Mouse (Mus musculus): ENCODE measurements around the gene Cyb561d2. TPM values are rescaled to one million over a fixed set of nuclear protein-coding genes. Genes with fewer than 3 reads are reported as not detected.
A peak's percentile ranks its signal among the peaks of the same experiment; 100 is the strongest.

Gene Cyb561d2
- polyA plus RNA-seq, 1 experiment: 18.8 TPM

DNA sequence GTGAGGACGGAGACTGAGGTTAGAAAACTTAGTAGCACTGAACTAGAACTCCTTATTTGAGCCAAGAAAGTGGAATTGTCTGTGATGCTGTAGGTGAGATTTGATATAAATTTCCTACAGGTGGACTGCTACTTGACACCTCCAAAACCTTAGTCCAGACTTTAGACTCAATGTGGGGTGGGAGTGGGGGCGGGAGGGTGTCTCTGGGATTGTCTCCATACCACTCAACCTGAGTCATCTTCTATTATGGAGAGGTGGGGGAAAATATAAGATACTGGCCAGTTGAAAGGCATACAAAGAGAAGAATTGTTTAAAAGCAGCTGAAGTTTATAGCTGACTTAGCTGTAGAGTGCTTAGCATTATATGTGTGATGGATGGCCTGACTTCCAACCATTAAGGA lies 13.7 kb upstream of the Cyb561d2 start:
- Histone ChIP-seq H3K4me2 (ENCODE audit: low read depth) (peak overlapping the region; percentile 48), H3K79me2 (ENCODE audit: control insufficient read depth, insufficient read depth) (peaks cover 52% of the 10 kb centered on the region), H3K4me3 (peak overlapping the region; percentile 96), H3K27me3 (ENCODE audit: control insufficient read depth, insufficient read depth, insufficient read length) (no peaks in the 10 kb centered on the region), H3K36me3 (ENCODE audit: control insufficient read depth, insufficient read depth) (peaks cover 37% of the 10 kb centered on the region), H3ac (ENCODE audit: control insufficient read depth, insufficient read length) (peak overlapping the region; percentile 96)
- TF ChIP-seq POLR2AphosphoS2 (IDR thresholded peaks at IDR 0.05; ENCODE audit: insufficient read length, low read depth): no peak
- TF ChIP-seq CEBPB (IDR thresholded peaks at IDR 0.05; ENCODE audit: insufficient read depth, poor library complexity, severe bottlenecking): no peak
- TF ChIP-seq TCF12 (IDR thresholded peaks at IDR 0.05; ENCODE audit: insufficient read depth, poor library complexity, severe bottlenecking): no peak
- no peak for TF ChIP-seq POLR2A (IDR thresholded peaks at IDR 0.05; ENCODE audit: insufficient read length, low read depth)
- no peak for TF ChIP-seq E2F4 (IDR thresholded peaks at IDR 0.05; ENCODE audit: insufficient read depth)

DNA sequence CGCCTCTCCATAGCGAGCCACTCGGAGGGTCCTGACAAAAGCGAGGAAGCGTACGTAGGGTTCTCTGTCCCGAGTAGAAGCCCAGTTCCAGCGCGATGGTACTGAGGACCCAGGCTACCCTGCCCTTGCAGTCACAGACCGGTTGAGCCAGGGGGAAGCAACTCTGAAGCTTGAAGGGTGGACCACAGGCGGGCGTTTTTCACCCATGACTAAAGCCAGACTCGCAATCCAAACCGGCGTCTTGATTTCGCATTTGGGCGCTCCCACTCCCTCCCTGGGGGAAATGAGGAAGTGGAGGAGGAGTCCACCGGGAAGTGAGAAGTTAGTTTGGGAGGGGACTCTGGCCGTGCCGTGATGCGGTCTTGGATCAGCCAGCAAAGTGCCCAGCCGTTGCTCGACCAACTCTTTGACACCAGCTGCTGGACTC lies 13.1 kb upstream of the Cyb561d2 start:
- H3ac ChIP-seq (ENCODE audit: control insufficient read depth, insufficient read length): peak overlapping the region; percentile 96
- no peak for TF ChIP-seq MYOD1 (IDR thresholded peaks at IDR 0.05; ENCODE audit: control insufficient read depth in 1 of 3, insufficient read length in 2 of 3, low read depth in 2 of 3)
- TF ChIP-seq MAX (IDR thresholded peaks at IDR 0.05; ENCODE audit: low read depth): no peak
- TF ChIP-seq USF1 (IDR thresholded peaks at IDR 0.05; ENCODE audit: low read depth): no peak
- TF ChIP-seq SRF (IDR thresholded peaks at IDR 0.05; ENCODE audit: control insufficient read depth, insufficient read length, low read depth): no peak
- TF ChIP-seq CEBPB (IDR thresholded peaks at IDR 0.05; ENCODE audit: insufficient read depth, poor library complexity, severe bottlenecking): no peak
- TF ChIP-seq TCF12 (IDR thresholded peaks at IDR 0.05; ENCODE audit: insufficient read depth, poor library complexity, severe bottlenecking): no peak
- TF ChIP-seq POLR2A (IDR thresholded peaks at IDR 0.05; ENCODE audit: insufficient read length, low read depth): peak; percentile 33
- TF ChIP-seq TCF3 (IDR thresholded peaks at IDR 0.05; ENCODE audit: insufficient read length, low read depth): no peak
- no peak for TF ChIP-seq REST (IDR thresholded peaks at IDR 0.05; ENCODE audit: insufficient read depth, insufficient read length)
- peak; percentile 71 for TF ChIP-seq POLR2AphosphoS2 (IDR thresholded peaks at IDR 0.05; ENCODE audit: insufficient read length, low read depth)
- TF ChIP-seq E2F4 (IDR thresholded peaks at IDR 0.05; ENCODE audit: insufficient read depth): no peak
- H3K36me3 ChIP-seq (ENCODE audit: control insufficient read depth, insufficient read depth): peaks cover 30% of the 10 kb centered on the region
- H3K4me3 ChIP-seq: peak overlapping the region; percentile 96
- H3K4me2 ChIP-seq (ENCODE audit: low read depth): peak overlapping the region; percentile 48
- no peaks in the 10 kb centered on the region for H3K27me3 ChIP-seq (ENCODE audit: control insufficient read depth, insufficient read depth, insufficient read length)
- H3K79me2 ChIP-seq (ENCODE audit: control insufficient read depth, insufficient read depth): peaks cover 52% of the 10 kb centered on the region

DNA sequence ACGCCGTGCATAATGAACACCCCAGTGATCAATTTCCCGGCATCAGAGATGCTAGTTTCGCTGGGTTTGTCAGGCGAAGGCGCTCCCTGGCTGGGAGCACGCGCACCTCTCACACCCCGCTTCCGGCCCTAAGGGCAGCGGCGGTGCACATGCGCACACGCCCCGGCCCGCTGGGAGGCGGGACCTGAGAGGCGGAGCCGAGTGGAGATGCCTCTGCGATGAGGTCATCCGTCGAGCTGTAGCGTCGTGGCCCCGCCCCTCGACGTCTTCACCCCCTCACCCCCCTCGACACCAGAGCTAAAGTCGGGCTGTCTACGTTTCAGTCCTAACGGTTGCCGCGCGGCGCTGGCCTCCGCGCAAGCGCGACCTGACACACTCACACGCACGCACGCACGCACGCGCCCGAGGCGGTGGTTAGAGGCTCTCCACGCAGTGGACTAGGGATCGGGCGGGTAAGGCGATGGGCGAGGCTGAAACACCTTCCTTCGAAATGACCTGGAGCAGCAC lies 12.4 kb upstream of the Cyb561d2 start:
- peaks cover 52% of the 10 kb centered on the region for H3K79me2 ChIP-seq (ENCODE audit: control insufficient read depth, insufficient read depth)
- H3K4me2 ChIP-seq (ENCODE audit: low read depth): peak overlapping the region; percentile 85
- peaks cover 24% of the 10 kb centered on the region for H3K36me3 ChIP-seq (ENCODE audit: control insufficient read depth, insufficient read depth)
- H3ac ChIP-seq (ENCODE audit: control insufficient read depth, insufficient read length): peak overlapping the region; percentile 96
- TF ChIP-seq CEBPB (IDR thresholded peaks at IDR 0.05; ENCODE audit: insufficient read depth, poor library complexity, severe bottlenecking) (no peak), TCF12 (IDR thresholded peaks at IDR 0.05; ENCODE audit: insufficient read depth, poor library complexity, severe bottlenecking) (no peak), E2F4 (IDR thresholded peaks at IDR 0.05; ENCODE audit: insufficient read depth) (no peak), MAX (IDR thresholded peaks at IDR 0.05; ENCODE audit: low read depth) (no peak), MYOD1 (IDR thresholded peaks at IDR 0.05; ENCODE audit: control insufficient read depth in 1 of 3, insufficient read length in 2 of 3, low read depth in 2 of 3) (peak in 1 of 3 experiments; percentile 2), USF1 (IDR thresholded peaks at IDR 0.05; ENCODE audit: low read depth) (no peak), TCF3 (IDR thresholded peaks at IDR 0.05; ENCODE audit: insufficient read length, low read depth) (no peak), POLR2A (IDR thresholded peaks at IDR 0.05; ENCODE audit: insufficient read length, low read depth) (peak; percentile 86), SRF (IDR thresholded peaks at IDR 0.05; ENCODE audit: control insufficient read depth, insufficient read length, low read depth) (no peak), REST (IDR thresholded peaks at IDR 0.05; ENCODE audit: insufficient read depth, insufficient read length) (no peak), POLR2AphosphoS2 (IDR thresholded peaks at IDR 0.05; ENCODE audit: insufficient read length, low read depth) (peak; percentile 93), MYOG (IDR thresholded peaks at IDR 0.05; ENCODE audit: control insufficient read depth in 1 of 3, insufficient read depth in 1 of 3, insufficient read length in 2 of 3, low read depth in 2 of 3) (peak in 1 of 3 experiments; percentile 1)
- H3K4me3 ChIP-seq: peak overlapping the region; percentile 96
- H3K27me3 ChIP-seq (ENCODE audit: control insufficient read depth, insufficient read depth, insufficient read length): no peaks in the 10 kb centered on the region

DNA sequence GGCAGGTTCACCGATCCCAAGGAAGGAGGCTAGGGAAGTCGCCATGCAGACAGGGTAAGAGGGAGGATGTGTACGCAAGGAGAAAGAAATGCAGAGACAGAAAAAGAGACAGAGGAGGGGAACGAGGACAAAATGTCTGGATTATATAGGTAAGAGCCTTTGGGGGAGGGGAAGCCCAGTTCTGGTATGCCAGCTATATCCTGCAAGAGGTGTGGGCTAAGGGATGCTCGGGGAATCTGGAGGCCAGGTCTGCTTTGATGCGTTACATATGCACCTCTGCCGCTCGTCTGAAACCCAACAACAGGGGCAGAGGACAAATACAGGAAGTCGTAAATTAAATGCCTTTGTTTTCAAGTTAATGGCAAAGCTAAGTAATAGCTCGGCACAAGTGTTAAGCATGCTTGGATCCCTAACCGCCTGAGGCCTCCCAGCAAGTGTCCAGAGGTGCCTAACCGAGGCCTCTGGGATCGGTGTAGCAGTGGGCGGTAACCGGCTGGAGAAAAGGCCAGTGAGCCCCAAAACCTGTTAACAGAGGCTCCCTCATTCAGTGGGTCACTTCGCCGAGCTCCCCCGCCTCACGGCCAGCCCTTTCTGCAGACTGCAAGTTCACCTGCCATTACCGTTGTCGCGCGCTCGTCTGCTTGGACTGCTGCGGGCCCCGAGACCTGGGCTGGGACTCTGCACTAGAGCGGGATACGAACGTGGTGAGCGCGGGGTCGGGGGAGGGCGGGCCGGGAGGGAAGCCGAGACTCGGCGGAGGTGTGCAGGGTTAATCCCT lies 11.7 kb upstream of the Cyb561d2 start:
- H3K27me3 ChIP-seq (ENCODE audit: control insufficient read depth, insufficient read depth, insufficient read length): no peaks in the 10 kb centered on the region
- peak overlapping the region; percentile 96 for H3ac ChIP-seq (ENCODE audit: control insufficient read depth, insufficient read length)
- TF ChIP-seq SRF (IDR thresholded peaks at IDR 0.05; ENCODE audit: control insufficient read depth, insufficient read length, low read depth) (no peak), TCF12 (IDR thresholded peaks at IDR 0.05; ENCODE audit: insufficient read depth, poor library complexity, severe bottlenecking) (no peak), TCF3 (IDR thresholded peaks at IDR 0.05; ENCODE audit: insufficient read length, low read depth) (no peak), MYOD1 (IDR thresholded peaks at IDR 0.05; ENCODE audit: control insufficient read depth in 1 of 3, insufficient read length in 2 of 3, low read depth in 2 of 3) (no peak), MYOG (IDR thresholded peaks at IDR 0.05; ENCODE audit: control insufficient read depth in 1 of 3, insufficient read depth in 1 of 3, insufficient read length in 2 of 3, low read depth in 2 of 3) (no peak), POLR2AphosphoS2 (IDR thresholded peaks at IDR 0.05; ENCODE audit: insufficient read length, low read depth) (no peak), E2F4 (IDR thresholded peaks at IDR 0.05; ENCODE audit: insufficient read depth) (no peak), USF1 (IDR thresholded peaks at IDR 0.05; ENCODE audit: low read depth) (no peak), REST (IDR thresholded peaks at IDR 0.05; ENCODE audit: insufficient read depth, insufficient read length) (no peak), CEBPB (IDR thresholded peaks at IDR 0.05; ENCODE audit: insufficient read depth, poor library complexity, severe bottlenecking) (no peak), MAX (IDR thresholded peaks at IDR 0.05; ENCODE audit: low read depth) (no peak), POLR2A (IDR thresholded peaks at IDR 0.05; ENCODE audit: insufficient read length, low read depth) (no peak)
- peak overlapping the region; percentile 96 for H3K4me3 ChIP-seq
- H3K4me2 ChIP-seq (ENCODE audit: low read depth): peak overlapping the region; percentile 85
- peaks cover 17% of the 10 kb centered on the region for H3K36me3 ChIP-seq (ENCODE audit: control insufficient read depth, insufficient read depth)
- H3K79me2 ChIP-seq (ENCODE audit: control insufficient read depth, insufficient read depth): peaks cover 52% of the 10 kb centered on the region
